Mouse (Mus musculus): ENCODE data around the gene Srd5a2.
A peak's percentile ranks its signal among the peaks of the same experiment; 100 is the strongest.
"Not testable (repeated sequence)": the region's sequence is repeated elsewhere in the genome, so short reads cannot be mapped to it uniquely, and the experiment has no call there.

The Srd5a2 gene

GRCm38 (mm10) chr17:74047210-74048082 is at the start of gene Srd5a2:
TSS of gene Srd5a2 (minus strand) at chr17:74047916.
- DNase-seq (ENCODE audit: low read depth in 2 of 2, low spot score in 2 of 2), result no peak

GRCm38 (mm10) chr17:74088886-74089678 is 41.4 kb upstream of the Srd5a2 start:
- no peak for DNase-seq (ENCODE audit: low read depth in 2 of 2, low spot score in 2 of 2)

- no peak for DNase-seq (ENCODE audit: low read depth in 2 of 2, low spot score in 2 of 2)
Measured at GRCm38 (mm10) chr17:74088016-74088415, 40.3 kb upstream of the Srd5a2 start.

- DNase-seq (ENCODE audit: low read depth in 2 of 2, low spot score in 2 of 2), result no peak
Measured at GRCm38 (mm10) chr17:74083370-74083769, 35.7 kb upstream of the Srd5a2 start.

- no peak for DNase-seq (ENCODE audit: low read depth in 2 of 2, low spot score in 2 of 2)
Measured at GRCm38 (mm10) chr17:74080076-74080615, 32.4 kb upstream of the Srd5a2 start.

- DNase-seq (ENCODE audit: low read depth in 2 of 2, low spot score in 2 of 2), result no peak
Measured at GRCm38 (mm10) chr17:74078776-74079495, 31.2 kb upstream of the Srd5a2 start.

GRCm38 (mm10) chr17:74073067-74073466 is 25.4 kb upstream of the Srd5a2 start:
- DNase-seq (ENCODE audit: low read depth in 2 of 2, low spot score in 2 of 2), result not testable (repeated sequence)

GRCm38 (mm10) chr17:74062763-74063162 is 15.0 kb upstream of the Srd5a2 start:
- not testable (repeated sequence) for DNase-seq (ENCODE audit: low read depth in 2 of 2, low spot score in 2 of 2)

- no peak for DNase-seq (ENCODE audit: low read depth in 2 of 2, low spot score in 2 of 2)
Measured at GRCm38 (mm10) chr17:74048229-74048816, 607 bp upstream of the Srd5a2 start.

GRCm38 (mm10) chr17:74043754-74044153 is 4.0 kb downstream of the Srd5a2 start:
- DNase-seq (ENCODE audit: low read depth in 2 of 2, low spot score in 2 of 2), result no peak

- DNase-seq (ENCODE audit: low read depth in 2 of 2, low spot score in 2 of 2), result peak; percentile 66 to 74
Measured at GRCm38 (mm10) chr17:74020526-74021203, 27.1 kb downstream of the Srd5a2 start.

GRCm38 (mm10) chr17:74018281-74018680 is 29.4 kb downstream of the Srd5a2 start:
- DNase-seq (ENCODE audit: low read depth in 2 of 2, low spot score in 2 of 2), result no peak

- no peak for DNase-seq (ENCODE audit: low read depth in 2 of 2, low spot score in 2 of 2)
Measured at GRCm38 (mm10) chr17:74017649-74018048, 30.1 kb downstream of the Srd5a2 start.

- DNase-seq (ENCODE audit: low read depth in 2 of 2, low spot score in 2 of 2), result no peak
Measured at GRCm38 (mm10) chr17:74015128-74015527, 32.6 kb downstream of the Srd5a2 start.

- no peak for DNase-seq (ENCODE audit: low read depth in 2 of 2, low spot score in 2 of 2)
Measured at GRCm38 (mm10) chr17:74008680-74009079, 39.0 kb downstream of the Srd5a2 start.

GRCm38 (mm10) chr17:74007001-74007400 is 40.7 kb downstream of the Srd5a2 start:
- no peak for DNase-seq (ENCODE audit: low read depth in 2 of 2, low spot score in 2 of 2)

GRCm38 (mm10) chr17:74002396-74002795 is 45.3 kb downstream of the Srd5a2 start:
- DNase-seq (ENCODE audit: low read depth in 2 of 2, low spot score in 2 of 2), result no peak

GRCm38 (mm10) chr17:73995907-73996645 is 51.6 kb downstream of the Srd5a2 start:
- DNase-seq (ENCODE audit: low read depth in 2 of 2, low spot score in 2 of 2), result no peak

- no peak for DNase-seq (ENCODE audit: low read depth in 2 of 2, low spot score in 2 of 2)
Measured at GRCm38 (mm10) chr17:73991264-73991663, 56.5 kb downstream of the Srd5a2 start.

Data from CD8-positive naive resting alpha-beta T cell, adult 2 months (primary cell).